Mouse (Mus musculus) activated CD4-positive, CD25-positive, alpha-beta regulatory T cell, adult 4 months (primary cell): ENCODE measurements around the gene Pemt. TPM values are rescaled to one million over a fixed set of nuclear protein-coding genes. Genes with fewer than 3 reads are reported as not detected.

Experiments
- ATAC-seq: one replicate; pipeline ENCODE4 v1.8.0; 2017
- polyA plus RNA-seq, 2 experiments: library from polyadenylated mRNA; unstranded; fragments of 100-300 nt; shearing (Covaris generic); gene quantifications; one replicate each; pipeline ENCODE4 v1.2.1; 2017

Pemt gene
- polyA plus RNA-seq, result 1 to 10 TPM; 1.5 to 2.1 TPM

DNA sequence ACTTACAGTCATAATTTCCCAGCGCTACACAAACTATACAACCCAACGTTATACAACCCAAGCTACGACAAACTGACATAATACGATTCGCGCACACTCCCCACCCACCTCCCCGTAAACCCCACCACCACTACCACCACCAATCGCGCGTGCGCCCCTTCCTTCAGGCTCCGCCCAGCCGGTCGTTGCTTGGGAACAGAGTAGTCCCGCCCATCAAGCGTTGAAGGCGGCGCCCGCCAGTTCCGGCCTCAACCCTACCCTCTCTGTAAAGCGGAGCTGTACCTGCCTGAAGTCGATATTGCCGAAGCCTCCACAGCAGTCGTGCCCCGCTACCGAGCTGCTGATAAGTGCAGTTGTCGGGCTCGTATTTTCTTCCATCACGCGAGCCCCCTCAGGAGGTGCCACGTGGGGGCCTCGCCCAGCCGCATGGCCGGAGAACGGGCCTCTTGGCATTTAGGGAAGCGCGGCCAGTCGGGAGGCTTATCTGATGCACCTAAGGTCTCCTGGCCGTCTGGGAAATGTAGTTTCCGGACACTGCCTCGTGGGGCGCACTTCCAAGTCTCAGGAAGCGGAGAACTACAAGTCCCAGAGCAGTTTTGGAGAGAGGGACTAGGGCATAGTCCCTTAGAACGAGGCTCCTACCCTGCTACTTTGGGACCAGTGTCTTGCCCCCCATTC, at the start of gene Pemt:
Gene Pemt, minus strand, starts transcription at position 432 of the 678 bp plus-strand sequence.
- ATAC-seq, result peak; percentile 98

- ATAC-seq, result no peak
Observed at GRCm38 (mm10) chr11:60094909-60095810, 48.9 kb upstream of the Pemt start.

- no peak for ATAC-seq
Observed at GRCm38 (mm10) chr11:60093984-60094587, 47.8 kb upstream of the Pemt start.

DNA sequence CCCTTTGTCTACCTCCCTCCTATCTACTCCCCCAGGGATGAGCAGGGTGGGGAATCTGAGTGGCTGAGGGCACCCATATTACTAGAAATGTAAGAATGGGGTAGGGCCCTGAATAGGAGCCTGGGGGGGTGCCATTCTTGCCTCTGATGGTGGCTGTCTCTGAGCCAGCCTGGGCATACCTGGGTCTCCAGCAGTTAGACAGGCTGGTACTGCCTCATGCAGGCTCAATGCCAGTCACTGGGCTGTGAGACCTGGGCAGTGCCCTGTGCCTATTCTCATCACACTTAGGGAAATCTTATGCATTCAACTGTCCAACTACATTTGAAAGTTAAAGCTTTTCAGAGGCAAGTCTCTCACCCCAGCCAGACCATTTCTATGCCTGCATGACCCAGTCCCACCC, 46.9 kb upstream of the Pemt start:
- no peak for ATAC-seq

GRCm38 (mm10) chr11:60091422-60091761, 45.1 kb upstream of the Pemt start:
- no peak for ATAC-seq

GRCm38 (mm10) chr11:60090696-60091421, 44.6 kb upstream of the Pemt start:
- ATAC-seq, result no peak

GRCm38 (mm10) chr11:60088947-60089346, 42.7 kb upstream of the Pemt start:
- no peak for ATAC-seq

DNA sequence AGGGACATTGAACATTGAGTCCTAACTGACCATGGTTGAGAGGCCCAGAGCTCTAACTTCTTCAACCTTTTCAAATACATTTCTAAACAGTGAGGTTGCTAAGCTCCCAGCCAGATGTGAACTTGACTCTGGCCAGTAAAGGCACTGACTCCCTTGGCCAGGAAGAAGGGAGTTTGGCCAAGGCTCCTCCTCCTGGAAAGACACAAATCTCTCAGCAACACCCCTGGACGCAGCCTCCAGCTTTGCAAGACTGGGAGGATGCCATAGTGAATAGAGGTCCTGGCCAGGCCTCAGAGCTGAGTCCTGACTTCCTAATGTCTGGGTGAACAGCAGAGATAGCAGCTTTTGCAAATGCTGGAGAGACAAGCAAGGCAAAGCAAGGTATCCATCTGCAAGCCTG, 40.4 kb upstream of the Pemt start:
- no peak for ATAC-seq

DNA sequence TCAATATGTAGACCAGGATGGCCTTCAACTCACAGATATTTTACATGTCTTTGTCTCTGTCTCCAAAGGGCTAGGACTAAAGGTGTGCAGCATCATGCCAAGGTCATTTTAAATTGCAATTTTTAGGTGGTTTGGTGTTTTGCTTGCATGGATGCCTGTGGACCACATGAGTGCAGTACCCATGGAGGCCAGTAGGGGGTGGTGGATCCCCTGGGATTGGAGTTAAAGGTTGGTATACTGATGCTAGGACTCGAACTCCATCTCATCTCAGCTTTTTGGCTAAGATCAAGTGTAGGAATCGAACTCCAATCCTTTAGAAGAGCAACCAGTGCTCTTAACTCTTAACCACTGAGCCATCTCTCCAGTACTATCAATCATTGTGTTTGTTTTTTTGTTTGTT, 38.3 kb upstream of the Pemt start:
- no peak for ATAC-seq

DNA sequence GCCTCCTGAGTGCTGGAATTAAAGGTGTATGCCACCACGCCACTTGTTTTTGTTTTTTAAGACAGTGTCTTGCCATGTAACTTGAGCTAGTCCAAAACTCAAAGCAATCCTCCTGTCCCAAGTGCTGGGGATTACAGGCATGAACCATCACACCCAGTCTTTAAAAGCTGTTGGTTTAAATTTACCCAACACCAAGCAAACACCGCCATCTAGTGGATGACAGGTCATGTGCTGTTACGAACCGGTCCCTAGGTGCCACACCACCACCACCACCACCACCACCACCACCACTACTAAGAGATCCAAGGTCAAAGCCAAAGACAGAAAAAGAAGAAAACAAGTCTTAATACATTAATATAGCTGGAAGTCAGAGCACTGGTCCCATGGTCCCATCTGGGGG, 30.5 kb upstream of the Pemt start:
- peak; percentile 46 for ATAC-seq

- no peak for ATAC-seq
Observed at GRCm38 (mm10) chr11:60076183-60076582, 29.9 kb upstream of the Pemt start.

DNA sequence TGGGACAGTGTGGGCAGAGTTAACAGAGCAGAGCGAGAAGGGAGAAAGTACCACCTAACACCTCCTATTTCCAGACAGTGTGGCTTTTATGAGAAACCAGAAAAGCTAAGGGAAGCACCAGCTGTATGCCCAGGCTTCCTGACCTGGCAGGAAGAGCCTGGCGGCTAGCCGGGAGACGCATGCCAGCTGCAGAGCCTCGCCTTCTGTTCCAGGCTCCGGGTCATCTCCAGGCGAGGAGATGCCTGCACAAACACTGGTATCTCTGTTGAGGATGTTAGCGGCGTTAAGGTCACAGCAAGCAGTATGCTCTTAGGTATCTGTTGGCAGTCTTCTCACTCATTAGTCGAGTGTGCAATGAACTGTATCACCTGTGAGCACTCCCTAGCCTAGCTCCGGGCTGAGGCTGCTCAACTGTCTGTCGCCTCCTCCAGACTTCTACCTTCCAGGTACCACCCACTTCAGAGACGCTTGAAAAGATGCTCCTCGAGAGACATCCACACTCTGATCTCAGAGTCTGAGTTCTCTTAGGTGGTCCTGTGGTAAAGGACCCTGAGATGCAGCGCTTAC, 27.7 kb upstream of the Pemt start:
- ATAC-seq, result no peak

DNA sequence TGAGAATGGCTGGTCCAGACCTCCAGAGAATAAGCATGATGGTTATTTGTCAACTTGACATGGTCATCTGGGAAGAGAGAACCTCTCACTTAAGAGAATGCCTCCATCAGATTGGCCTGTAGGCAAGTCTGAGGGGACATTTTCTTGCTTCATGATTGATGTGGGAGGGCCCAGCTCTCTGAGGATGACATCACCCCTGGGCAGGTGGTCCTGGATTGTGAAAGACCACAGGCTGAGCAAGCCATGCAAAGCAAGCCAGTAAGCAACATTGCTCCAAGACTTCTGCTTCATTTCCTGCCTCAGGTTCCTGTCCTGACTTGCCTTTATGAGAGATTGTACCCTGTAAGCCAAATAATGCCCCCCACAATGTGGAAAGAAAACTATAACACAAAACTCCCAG, 26.8 kb upstream of the Pemt start:
- ATAC-seq, result no peak

GRCm38 (mm10) chr11:60071221-60071620, 24.9 kb upstream of the Pemt start:
- ATAC-seq, result no peak

GRCm38 (mm10) chr11:60070599-60070998, 24.3 kb upstream of the Pemt start:
- no peak for ATAC-seq

DNA sequence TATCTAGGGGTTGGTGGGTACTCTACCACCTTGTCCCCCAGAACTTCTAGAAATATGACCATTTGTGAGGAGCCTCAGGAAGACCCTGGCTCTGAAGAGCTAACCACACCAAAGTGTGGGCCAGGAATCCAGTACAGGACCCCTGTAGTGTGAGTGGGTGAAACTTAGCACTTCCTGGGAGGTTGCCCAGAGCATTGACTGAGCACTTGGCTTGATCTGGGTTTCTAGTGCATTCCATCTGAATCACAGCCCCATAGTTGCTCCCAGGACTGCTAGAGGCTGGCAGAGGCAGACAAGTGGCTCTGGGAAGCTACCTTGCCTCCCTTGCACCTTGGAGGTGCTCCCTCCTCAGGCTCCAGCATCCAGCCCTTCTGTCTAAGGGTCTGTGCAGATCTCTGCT, 22.3 kb upstream of the Pemt start:
- ATAC-seq, result no peak

DNA sequence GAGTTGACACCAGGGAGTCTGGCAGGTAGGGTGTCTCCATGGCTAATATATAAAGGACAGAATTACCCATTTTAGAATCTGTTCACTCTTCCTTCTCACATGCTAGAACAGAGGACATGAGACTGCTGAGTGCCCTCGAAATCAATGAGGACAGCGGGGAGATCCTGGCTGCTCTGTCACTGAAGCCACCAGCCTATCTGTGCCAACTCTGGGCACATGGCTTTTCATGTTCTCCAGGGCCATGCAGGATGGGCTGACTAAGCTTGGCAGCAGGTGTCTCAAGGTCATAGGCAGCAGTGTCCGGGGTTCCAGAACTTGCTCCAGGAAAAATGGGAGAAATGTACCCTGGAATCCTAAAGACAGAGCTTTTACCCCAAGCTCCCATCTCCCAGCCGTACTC, 21.4 kb upstream of the Pemt start:
- ATAC-seq, result no peak

DNA sequence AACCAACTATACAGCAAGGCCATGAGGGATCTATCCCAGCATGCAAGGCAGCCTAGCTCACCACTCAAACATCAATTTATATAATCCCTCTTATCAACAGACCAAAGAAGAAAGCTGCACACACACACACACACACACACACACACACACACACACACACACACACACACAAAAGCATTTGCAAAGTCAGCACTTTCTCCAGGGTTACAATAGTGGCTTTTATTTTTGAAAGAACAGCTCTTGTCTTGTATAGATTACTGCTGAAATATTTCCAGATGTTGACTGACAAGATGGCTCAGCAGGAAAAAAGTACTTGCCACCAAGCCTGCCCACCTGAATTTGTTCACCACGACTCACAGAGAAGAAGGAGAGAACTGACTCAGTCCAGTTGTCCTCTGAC, 19.0 kb upstream of the Pemt start:
- ATAC-seq, result no peak

GRCm38 (mm10) chr11:60061504-60062006, 15.3 kb upstream of the Pemt start:
- no peak for ATAC-seq

DNA sequence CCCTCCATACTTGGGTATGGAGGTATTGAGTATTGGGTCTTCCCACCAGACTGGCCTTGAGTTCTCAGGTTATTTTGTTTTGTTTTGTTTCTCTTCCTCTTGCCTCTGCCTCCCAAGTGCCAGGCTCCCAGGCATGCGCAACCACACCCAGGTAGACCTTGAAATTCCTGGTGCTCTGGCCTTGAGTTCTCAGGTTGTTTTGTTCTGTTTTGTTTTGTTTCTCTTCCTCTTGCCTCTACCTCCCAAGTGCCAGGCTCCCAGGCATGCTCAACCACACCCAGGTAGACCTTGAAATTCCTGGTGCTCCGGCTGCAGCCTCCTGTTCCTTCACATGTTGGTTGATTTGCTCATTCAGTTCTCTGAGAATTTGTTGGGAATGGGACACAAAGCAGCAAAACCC, 13.7 kb upstream of the Pemt start:
- ATAC-seq, result no peak

DNA sequence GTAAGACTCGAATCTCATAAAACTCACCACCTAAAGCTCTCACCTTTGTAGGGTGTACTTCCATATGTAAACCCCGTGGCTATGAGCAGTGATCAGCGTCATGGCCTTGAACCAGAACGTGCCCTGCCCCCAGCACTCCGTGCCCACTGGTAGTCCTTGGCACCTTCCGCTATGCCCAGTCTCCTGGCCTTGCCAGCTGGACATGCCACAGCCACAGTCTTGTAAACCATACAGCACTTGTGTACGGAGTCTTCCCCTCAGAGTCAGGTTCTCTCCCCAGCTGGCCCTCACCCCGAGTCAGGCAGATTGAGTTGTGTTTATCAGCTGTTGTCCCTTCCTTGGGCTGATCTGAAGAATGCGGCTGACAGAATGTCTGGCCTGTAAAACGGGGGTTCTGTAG, 12.2 kb upstream of the Pemt start:
- ATAC-seq, result no peak

DNA sequence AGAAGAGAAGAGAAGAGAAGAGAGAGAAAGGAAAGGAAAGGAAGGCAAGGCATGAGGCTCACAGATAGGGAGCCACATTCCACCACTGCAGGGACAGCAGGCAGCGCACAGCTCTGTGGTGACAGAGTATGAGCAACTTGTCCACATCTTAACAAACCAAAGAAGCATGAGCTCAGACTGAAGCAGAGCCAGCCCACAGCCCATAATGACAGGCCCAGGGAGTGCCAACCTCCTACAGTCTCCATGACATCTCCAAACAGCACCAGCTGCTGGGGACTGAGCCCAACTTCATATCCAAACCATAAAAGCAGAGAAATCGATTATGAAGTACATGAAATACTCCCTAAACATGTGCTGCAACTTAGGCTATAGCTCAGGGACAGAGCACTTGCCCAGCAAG, 11.7 kb upstream of the Pemt start:
- ATAC-seq, result no peak

DNA sequence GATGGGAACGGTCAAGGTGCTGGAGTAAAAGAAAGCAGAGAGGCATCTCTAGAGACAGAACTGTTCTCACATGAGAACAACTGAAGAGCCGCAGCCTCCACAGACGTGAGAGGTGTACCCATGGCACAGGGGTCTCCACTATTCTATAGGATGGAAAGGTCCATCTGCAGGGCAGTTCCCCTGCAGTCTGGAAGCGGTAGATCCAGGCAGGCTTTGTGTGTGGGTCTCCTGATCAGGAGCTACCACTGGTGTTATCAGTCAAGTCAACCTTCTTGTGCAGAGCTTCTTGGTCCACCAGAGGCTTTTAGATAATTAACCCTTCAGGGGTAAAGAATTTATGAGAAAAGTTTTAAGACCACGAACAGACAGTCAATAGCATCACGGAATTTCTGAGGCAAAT, 10.2 kb upstream of the Pemt start:
- no peak for ATAC-seq
